Mouse (Mus musculus) heart, embryonic 10.5 days (tissue): ENCODE measurements around the gene Gm45837. TPM values are rescaled to one million over a fixed set of nuclear protein-coding genes. Genes with fewer than 3 reads are reported as not detected.

Experiments used
- DNase-seq: peaks from one replicate; pipeline ENCODE4 v3.0.0-alpha.2; 2017; ENCODE audit warnings: low spot score
- H3K27ac ChIP-seq: fragments of 300-500 bp; sonication (generic); 2 replicates; pipeline ENCODE4 v1.5.1; 2016; ENCODE audit warnings: mild to moderate bottlenecking
- H3K27me3 ChIP-seq: fragments of 300-500 bp; sonication (generic); 2 replicates; pipeline ENCODE4 v1.6.1; 2016; ENCODE audit warnings: mild to moderate bottlenecking; ENCODE audit not compliant: poor library complexity, insufficient read depth, severe bottlenecking
- H3K36me3 ChIP-seq: fragments of 300-500 bp; sonication (generic); 2 replicates; pipeline ENCODE4 v1.6.1; 2016; ENCODE audit warnings: mild to moderate bottlenecking, moderate library complexity
- H3K4me1 ChIP-seq: fragments of 300-500 bp; sonication (generic); 2 replicates; pipeline ENCODE4 v1.6.1; 2016; ENCODE audit warnings: mild to moderate bottlenecking
- H3K4me3 ChIP-seq: fragments of 300-500 bp; sonication (generic); 2 replicates; pipeline ENCODE4 v1.5.1; 2016; ENCODE audit warnings: mild to moderate bottlenecking, moderate library complexity
- H3K9me3 ChIP-seq: fragments of 300-500 bp; sonication (generic); 2 replicates; pipeline ENCODE4 v1.6.1; 2016; ENCODE audit warnings: mild to moderate bottlenecking, moderate library complexity
- WGBS: fragments of 180-500 bp; shearing (Covaris S2); methylation state at CpG from one replicate; pipeline ENCODE4 v1.1.7; 2016; 5-methylcytosine and 5-hydroxymethylcytosine counted together
- polyA plus RNA-seq: library from polyadenylated mRNA; unstranded; fragments of >200 nt; fragmentation: Nextera tagmentation; extraction: Ambion mirVana; gene quantifications from 2 replicates; pipeline ENCODE4 v1.2.1, GENCODE M21; 2016

The Gm45837 gene
- polyA plus RNA-seq, 1 experiment from 2014 or later, result not detected

- Histone ChIP-seq H3K36me3 (no peaks in the 10 kb centered on the region), H3K27ac (no peak overlapping the region), H3K4me3 (no peak overlapping the region), H3K9me3 (no peaks in the 10 kb centered on the region), H3K27me3 (peaks cover 21% of the 10 kb centered on the region; the same call in 1 of the 2 replicates), H3K4me1 (peaks cover 16% of the 10 kb centered on the region)
- DNase-seq, result no peak
- WGBS, result 67% methylated on average over 5 of the region's 5 CpGs
Measured at GRCm38 (mm10) chr7:101478099-101478498, 67.4 kb downstream of the Gm45837 start.

- Histone ChIP-seq H3K9me3 (no peaks in the 10 kb centered on the region), H3K27ac (no peak overlapping the region), H3K27me3 (peaks cover 21% of the 10 kb centered on the region; the same call in 1 of the 2 replicates), H3K36me3 (no peaks in the 10 kb centered on the region), H3K4me1 (peaks cover 18% of the 10 kb centered on the region), H3K4me3 (no peak overlapping the region)
- DNase-seq, result no peak
- 73% methylated on average over 4 of the region's 4 CpGs for WGBS
Measured at GRCm38 (mm10) chr7:101479841-101480240, 69.2 kb downstream of the Gm45837 start.

GRCm38 (mm10) chr7:101480671-101481070, 70.0 kb downstream of the Gm45837 start:
- Histone ChIP-seq H3K9me3 (no peaks in the 10 kb centered on the region), H3K27ac (no peak overlapping the region), H3K36me3 (no peaks in the 10 kb centered on the region), H3K27me3 (peaks cover 19% of the 10 kb centered on the region; the same call in 1 of the 2 replicates), H3K4me1 (peaks cover 18% of the 10 kb centered on the region), H3K4me3 (no peak overlapping the region)
- 59% methylated on average over 6 of the region's 6 CpGs for WGBS
- DNase-seq, result no peak

GRCm38 (mm10) chr7:101481872-101482498, 71.3 kb downstream of the Gm45837 start:
- Histone ChIP-seq H3K4me3 (no peak overlapping the region), H3K36me3 (no peaks in the 10 kb centered on the region), H3K4me1 (peaks cover 18% of the 10 kb centered on the region), H3K27me3 (peaks cover 9% of the 10 kb centered on the region; the same call in 1 of the 2 replicates), H3K9me3 (no peaks in the 10 kb centered on the region), H3K27ac (no peak overlapping the region)
- WGBS, result 64% methylated on average over 8 of the region's 8 CpGs
- DNase-seq, result no peak

- Histone ChIP-seq H3K9me3 (no peaks in the 10 kb centered on the region), H3K4me3 (no peak overlapping the region), H3K36me3 (no peaks in the 10 kb centered on the region), H3K27ac (peak overlapping the region; percentile 36), H3K27me3 (peaks cover 6% of the 10 kb centered on the region; the same call in 1 of the 2 replicates), H3K4me1 (peaks cover 18% of the 10 kb centered on the region)
- WGBS, result 55% methylated on average over 9 of the region's 9 CpGs
- no peak for DNase-seq
Measured at GRCm38 (mm10) chr7:101482499-101483081, 71.9 kb downstream of the Gm45837 start.

- peaks cover 6% of the 10 kb centered on the region; the same call in 1 of the 2 replicates for H3K27me3 ChIP-seq
- WGBS, result 62% methylated on average over 9 of the region's 9 CpGs
Measured at GRCm38 (mm10) chr7:101483498-101484115, 72.9 kb downstream of the Gm45837 start.

GRCm38 (mm10) chr7:101487102-101487501, 76.4 kb downstream of the Gm45837 start:
- Histone ChIP-seq H3K4me1 (peaks cover 15% of the 10 kb centered on the region), H3K36me3 (no peaks in the 10 kb centered on the region), H3K27me3 (peaks cover 5% of the 10 kb centered on the region; the same call in 1 of the 2 replicates), H3K9me3 (no peaks in the 10 kb centered on the region), H3K27ac (no peak overlapping the region), H3K4me3 (no peak overlapping the region)
- DNase-seq, result no peak
- 65% methylated on average over 5 of the region's 5 CpGs for WGBS

More at GRCm38 (mm10) chr7:101483498-101484115, 72.9 kb downstream of the Gm45837 start:
- DNase-seq, result no peak
- Histone ChIP-seq H3K9me3 (no peaks in the 10 kb centered on the region), H3K4me3 (no peak overlapping the region), H3K27ac (no peak overlapping the region), H3K4me1 (peaks cover 18% of the 10 kb centered on the region), H3K36me3 (no peaks in the 10 kb centered on the region)

GRCm38 (mm10) chr7:101490952-101491351, 80.3 kb downstream of the Gm45837 start:
- Histone ChIP-seq H3K4me1 (no peaks in the 10 kb centered on the region), H3K27me3 (peaks cover 7% of the 10 kb centered on the region; the same call in 1 of the 2 replicates), H3K36me3 (no peaks in the 10 kb centered on the region), H3K27ac (no peak overlapping the region), H3K4me3 (no peak overlapping the region), H3K9me3 (no peaks in the 10 kb centered on the region)
- 42% methylated on average over 4 of the region's 4 CpGs for whole genome bisulfite sequencing
- no peak for DNase-seq

GRCm38 (mm10) chr7:101498385-101498784, 87.7 kb downstream of the Gm45837 start:
- Histone ChIP-seq H3K4me1 (peaks cover 20% of the 10 kb centered on the region; the same call in 1 of the 2 replicates), H3K27ac (no peak overlapping the region), H3K4me3 (no peak overlapping the region), H3K9me3 (no peaks in the 10 kb centered on the region), H3K36me3 (no peaks in the 10 kb centered on the region), H3K27me3 (peaks cover 78% of the 10 kb centered on the region)
- no peak for DNase-seq
- 82% methylated on average over 3 of the region's 3 CpGs for WGBS

GRCm38 (mm10) chr7:101499251-101499650, 88.6 kb downstream of the Gm45837 start:
- no peak for DNase-seq
- WGBS, result 35% methylated on average over 10 of the region's 10 CpGs
- H3K27ac ChIP-seq, result no peak overlapping the region
- H3K4me1 ChIP-seq, result peaks cover 29% of the 10 kb centered on the region
- no peak overlapping the region for H3K4me3 ChIP-seq
- peaks cover 87% of the 10 kb centered on the region for H3K27me3 ChIP-seq
- H3K9me3 ChIP-seq, result no peaks in the 10 kb centered on the region
- H3K36me3 ChIP-seq, result no peaks in the 10 kb centered on the region

GRCm38 (mm10) chr7:101499701-101500100, 89.0 kb downstream of the Gm45837 start:
- Histone ChIP-seq H3K36me3 (no peaks in the 10 kb centered on the region), H3K27me3 (peaks cover 89% of the 10 kb centered on the region), H3K27ac (no peak overlapping the region), H3K4me3 (no peak overlapping the region), H3K9me3 (no peaks in the 10 kb centered on the region), H3K4me1 (peaks cover 33% of the 10 kb centered on the region)
- WGBS, result 74% methylated on average over 9 of the region's 9 CpGs
- no peak for DNase-seq

GRCm38 (mm10) chr7:101501236-101501635, 90.5 kb downstream of the Gm45837 start:
- H3K27me3 ChIP-seq, result peaks cover 97% of the 10 kb centered on the region
- no peak overlapping the region for H3K27ac ChIP-seq
- H3K9me3 ChIP-seq, result no peaks in the 10 kb centered on the region
- 73% methylated on average over 6 of the region's 6 CpGs for WGBS
- DNase-seq, result no peak
- H3K36me3 ChIP-seq, result no peaks in the 10 kb centered on the region
- H3K4me1 ChIP-seq, result peaks cover 36% of the 10 kb centered on the region
- H3K4me3 ChIP-seq, result no peak overlapping the region

- Histone ChIP-seq H3K27me3 (peaks cover 94% of the 10 kb centered on the region), H3K27ac (no peak overlapping the region), H3K9me3 (no peaks in the 10 kb centered on the region), H3K4me3 (no peak overlapping the region), H3K36me3 (no peaks in the 10 kb centered on the region), H3K4me1 (peaks cover 36% of the 10 kb centered on the region)
- no peak for DNase-seq
- WGBS, result 56% methylated on average over 6 of the region's 6 CpGs
Measured at GRCm38 (mm10) chr7:101501675-101502074, 91.0 kb downstream of the Gm45837 start.
